Mouse (Mus musculus) C2C12 (cell line): ENCODE measurements around the gene Nenf.

Source experiments
- CTCF ChIP-seq: IDR thresholded peaks from one replicate; pipeline ENCODE4 v1.5.1; 2011; ENCODE audit not compliant: control insufficient read depth, insufficient read depth, insufficient read length
- MAX ChIP-seq: IDR thresholded peaks from one replicate; pipeline ENCODE4 v1.6.1; 2011; ENCODE audit warnings: mild to moderate bottlenecking, control low read depth
- USF1 ChIP-seq: IDR thresholded peaks from one replicate; pipeline ENCODE4 v1.6.1; 2011; ENCODE audit warnings: low read depth, mild to moderate bottlenecking, control low read depth, moderate library complexity

DNA sequence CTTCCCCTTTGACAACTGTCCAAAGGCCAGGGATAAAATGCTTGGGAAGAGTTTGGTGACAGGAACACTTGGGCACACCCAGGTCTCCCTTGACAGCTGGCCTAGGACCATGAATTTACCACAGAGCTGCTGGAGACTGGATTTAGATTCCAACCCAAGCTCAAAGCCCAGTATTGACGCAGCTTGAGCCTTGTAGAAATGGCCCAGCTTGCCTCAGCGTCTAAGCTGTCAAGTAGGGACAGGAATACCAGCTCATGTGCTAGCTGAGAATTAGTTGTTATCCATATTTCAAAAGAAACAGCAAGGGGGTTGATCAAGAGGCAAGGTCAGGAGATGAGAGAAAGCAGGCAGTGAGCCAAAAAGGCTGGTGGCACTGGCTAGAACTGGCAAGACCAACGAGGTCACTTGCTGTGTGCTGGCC, 60.6 kb downstream of the Nenf start:
- no peak for TF ChIP-seq CTCF
- no peak for TF ChIP-seq USF1
- TF ChIP-seq MAX = no peak
